Mouse (Mus musculus): ENCODE measurements around the gene Arrdc2.

DNA sequence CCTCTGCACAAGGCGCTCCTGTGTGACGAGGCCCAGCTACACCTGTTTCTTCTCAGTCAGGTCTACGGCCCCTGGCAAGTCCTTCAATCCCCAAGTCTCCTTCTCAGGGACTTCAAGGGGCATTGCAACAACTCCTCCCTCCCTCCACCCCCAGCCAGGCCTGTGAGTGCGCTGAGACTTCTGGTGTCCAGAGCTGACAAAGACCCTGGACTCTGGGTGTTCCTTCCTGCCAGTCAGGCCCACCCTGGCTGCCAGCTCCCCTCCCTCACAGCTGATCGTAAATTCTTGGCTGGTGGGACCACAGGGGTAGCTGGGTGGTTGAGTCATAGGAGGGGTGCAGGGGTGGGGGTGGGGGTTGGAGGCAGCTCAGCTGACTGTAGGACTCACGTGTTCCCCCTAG, 12.3 kb upstream of the Arrdc2 start:
- TF ChIP-seq CTCF (IDR thresholded peaks at IDR 0.05; ENCODE audit: low read depth, low read length): no peak
- TF ChIP-seq POLR2A (IDR thresholded peaks at IDR 0.05; ENCODE audit: extremely low read depth, insufficient read depth, low read length): no peak

All from liver, adult 2 months (tissue).